Mouse (Mus musculus): ENCODE data around the gene Sos2.
"Not testable (repeated sequence)": the region's sequence is repeated elsewhere in the genome, so short reads cannot be mapped to it uniquely, and the experiment has no call there.

The Sos2 gene

GRCm38 (mm10) chr12:69568266-69568665 lies 113.4 kb downstream of the Sos2 start:
- DNase-seq: no peak

GRCm38 (mm10) chr12:69561006-69561405 lies 120.6 kb downstream of the Sos2 start:
- DNase-seq: not testable (repeated sequence)

DNA sequence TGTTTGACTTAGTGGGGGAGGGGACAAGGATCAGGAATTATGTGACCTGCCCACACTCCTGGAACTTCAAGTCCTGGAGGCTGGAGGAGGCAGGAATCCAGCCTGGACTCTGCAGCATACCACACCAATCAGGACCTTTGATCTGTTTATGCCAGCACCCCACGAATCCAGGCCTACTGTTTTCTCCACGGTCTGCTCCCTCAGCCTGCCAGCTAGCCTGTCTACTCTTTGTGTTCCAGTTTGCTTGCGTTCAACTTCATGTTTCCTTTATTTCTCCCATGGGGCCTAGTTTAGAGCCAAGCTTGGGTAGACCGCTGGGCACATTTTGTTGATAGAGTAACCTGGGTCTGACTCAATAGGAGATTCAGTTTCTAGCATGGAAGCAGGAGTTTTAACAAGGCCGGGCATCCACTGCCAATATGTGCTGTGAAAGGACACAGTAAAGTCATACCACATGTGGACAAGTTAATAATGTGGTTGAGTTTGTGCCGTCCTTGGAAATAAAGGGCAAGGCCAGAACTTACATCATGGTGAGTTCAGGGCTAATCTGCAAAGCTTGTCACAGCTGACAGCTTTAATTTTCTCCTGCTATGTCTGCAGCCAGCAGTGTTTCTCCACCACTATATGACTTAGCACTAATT lies 125.3 kb downstream of the Sos2 start:
- DNase-seq: no peak

DNA sequence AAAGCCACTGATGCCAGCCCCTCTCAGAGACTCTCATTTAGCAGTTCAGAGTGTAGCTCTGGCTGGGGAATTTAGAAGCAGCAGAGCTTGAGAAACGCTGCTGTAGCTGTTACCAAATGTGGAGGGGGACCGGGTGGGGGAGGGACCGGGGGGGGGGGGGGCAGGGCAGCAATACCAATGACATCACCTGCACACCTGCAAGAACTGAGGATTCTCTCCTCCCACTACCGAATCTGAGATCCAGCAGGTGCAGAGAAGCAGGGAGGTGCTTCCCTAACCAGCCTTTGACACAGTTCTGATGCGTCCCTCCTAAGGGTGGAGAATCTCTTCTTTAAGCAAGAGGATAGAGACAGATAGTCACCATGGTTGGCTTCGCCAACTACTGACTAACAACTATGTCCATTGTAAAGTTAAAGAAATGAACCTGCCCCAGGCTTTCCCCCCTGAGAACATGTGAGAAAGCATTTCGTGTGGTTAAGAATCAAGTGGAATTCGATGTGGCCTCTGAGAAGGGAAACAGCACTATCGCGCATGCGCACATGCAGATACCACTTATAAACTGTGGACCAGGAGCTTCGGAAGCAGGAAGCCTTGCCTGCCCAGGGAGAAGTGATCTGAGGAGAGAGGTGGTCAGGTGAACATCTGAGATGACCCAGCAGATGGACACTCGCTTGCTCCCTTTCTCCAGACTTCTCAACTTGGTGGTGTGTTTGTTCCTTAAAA lies 136.0 kb downstream of the Sos2 start:
- no peak for DNase-seq

DNA sequence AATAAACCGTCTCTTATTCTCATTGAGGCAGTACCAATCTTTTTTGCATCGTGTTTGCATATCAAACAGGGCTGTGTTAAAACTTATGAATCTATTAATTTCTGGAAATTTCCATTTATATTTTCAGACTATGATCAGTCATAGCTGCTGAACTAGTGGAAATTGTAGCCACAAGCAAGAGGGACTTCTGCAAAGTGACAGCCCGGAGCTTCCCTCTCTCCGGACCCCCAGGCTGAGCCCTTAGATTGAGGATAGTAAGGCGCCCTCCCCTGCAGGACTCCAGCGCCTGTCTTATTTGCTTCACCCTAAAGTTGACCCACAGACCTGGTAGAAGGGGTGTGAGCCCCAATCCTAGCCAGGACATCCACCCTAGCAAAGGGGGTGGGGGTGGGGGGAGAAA lies 136.7 kb downstream of the Sos2 start:
- no peak for DNase-seq

GRCm38 (mm10) chr12:69544562-69544961 lies 137.1 kb downstream of the Sos2 start:
- no peak for DNase-seq

DNA sequence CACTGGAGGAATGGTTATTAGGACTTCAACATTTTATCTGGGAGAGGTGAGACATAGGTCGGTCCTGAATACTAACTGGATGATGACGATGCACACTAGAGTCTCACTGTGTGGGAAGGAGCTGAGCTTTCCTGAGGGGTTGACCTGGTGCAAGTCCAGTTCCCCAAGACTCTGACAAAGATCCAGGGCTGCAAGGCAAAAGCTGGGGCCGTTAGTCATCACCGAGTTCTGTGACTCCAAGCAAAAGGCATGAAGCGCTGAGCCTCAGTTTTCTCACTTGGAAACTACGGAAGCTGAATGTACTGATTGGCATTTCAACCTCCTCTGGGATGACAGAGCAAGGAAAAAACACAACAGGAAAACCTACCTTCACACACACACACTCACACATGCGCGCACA lies 139.3 kb downstream of the Sos2 start:
- DNase-seq: no peak

DNA sequence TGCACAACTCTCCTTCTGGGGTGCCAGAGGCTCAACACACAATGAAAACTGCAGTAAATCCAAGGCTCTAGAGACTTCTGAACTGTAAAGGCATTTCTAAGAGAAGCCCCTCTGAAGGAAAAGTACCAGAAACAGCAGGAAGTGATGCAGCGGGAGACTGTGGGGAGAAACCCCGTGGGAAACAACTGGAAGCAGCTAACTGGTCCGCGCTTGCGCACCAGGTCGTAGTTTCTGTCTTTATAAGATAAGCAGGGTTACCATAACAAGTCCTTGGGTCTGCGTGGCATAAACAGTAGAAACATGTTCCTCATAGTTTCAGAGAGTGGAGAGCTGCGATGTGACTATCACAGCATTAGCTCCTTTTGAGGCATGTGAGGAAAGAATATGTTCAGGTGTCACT lies 140.0 kb downstream of the Sos2 start:
- DNase-seq: no peak

DNA sequence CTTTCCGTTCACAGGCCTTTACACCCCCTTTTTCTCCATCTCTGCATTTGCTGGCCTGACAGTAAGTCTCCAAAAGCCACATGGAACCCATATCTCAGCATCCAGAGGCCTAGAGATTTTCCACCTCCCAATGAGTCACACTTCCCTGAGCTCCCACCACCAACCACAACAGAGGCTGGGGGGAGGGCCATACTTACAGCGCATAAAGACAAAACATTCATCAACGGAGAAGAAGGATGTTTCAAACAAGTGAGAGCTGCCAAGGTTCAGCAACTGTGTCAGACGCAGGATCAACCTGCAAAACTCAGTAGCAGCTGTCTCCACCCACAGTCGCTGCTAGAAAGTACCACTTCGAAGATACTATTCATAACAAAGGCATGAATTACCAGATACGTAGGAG lies 142.3 kb downstream of the Sos2 start:
- no peak for DNase-seq

GRCm38 (mm10) chr12:69538362-69538950 lies 143.2 kb downstream of the Sos2 start:
- peak; percentile 33 to 39 for DNase-seq

GRCm38 (mm10) chr12:69537675-69538361 lies 143.8 kb downstream of the Sos2 start:
- DNase-seq: peak in 1 of 2 experiments; percentile 30

DNA sequence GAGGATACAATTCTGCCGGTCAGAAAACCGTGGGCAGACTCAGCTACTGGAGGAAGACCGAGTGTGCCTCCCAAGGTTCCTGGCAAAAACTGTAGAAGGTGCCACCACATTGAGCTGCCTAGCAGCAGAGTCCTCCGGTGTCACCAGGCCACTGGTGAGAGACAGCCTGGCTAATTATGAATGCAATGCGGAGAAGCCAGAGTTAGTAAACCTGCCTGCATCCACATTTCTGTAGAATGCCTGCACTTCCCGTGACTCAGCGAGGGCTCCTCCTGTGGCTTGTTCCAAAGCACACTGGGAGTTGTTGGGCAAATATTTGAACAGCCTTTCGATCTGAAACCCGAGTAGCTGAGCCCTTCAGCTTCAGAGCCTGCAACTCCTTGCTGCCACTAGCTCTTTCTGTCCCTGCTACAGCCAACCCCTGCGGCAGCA lies 144.4 kb downstream of the Sos2 start:
- DNase-seq: peak; percentile 72 to 79

DNA sequence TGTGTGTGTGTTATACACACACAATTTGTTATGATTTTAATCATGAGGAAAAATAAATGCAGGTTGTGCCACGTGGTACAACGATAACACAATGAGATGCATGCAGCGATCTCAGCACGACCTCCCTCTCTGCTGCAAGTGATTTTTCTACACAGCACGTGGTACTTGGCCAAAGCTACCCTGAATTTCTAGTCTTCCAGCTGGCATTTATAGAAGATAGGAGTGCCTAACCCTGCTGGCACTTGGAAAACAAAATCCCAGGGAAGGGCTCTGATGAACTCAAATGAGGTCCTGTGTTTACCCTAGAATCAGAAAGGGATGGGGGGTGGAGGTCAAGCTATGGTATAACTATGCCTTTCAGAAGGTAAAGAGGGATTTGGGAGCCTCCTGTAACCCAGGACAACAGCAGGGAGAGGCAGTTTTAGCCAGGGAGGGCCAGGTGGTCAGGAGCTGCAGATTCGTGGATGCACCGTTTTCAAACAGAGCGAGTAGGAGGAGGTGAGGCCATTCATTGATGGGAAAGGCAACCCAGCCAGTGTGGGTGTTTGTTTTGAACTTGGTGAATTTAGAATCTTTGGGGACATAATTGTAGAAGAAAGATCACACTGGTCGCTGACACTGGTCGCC lies 144.9 kb downstream of the Sos2 start:
- peak; percentile 75 to 86 for DNase-seq
